Mouse (Mus musculus) neutrophil, adult 59 days (primary cell): ENCODE data around the gene 4930451I11Rik. TPM values are rescaled to one million over a fixed set of nuclear protein-coding genes. Genes with fewer than 3 reads are reported as not detected.

Experiments used
- total RNA-seq, 2 experiments: library from RNA; stranded (reverse); gene quantifications; 1 replicate in 1 of 2; 2 replicates in 1 of 2; pipeline ENCODE4 v1.2.4; 2023

4930451I11Rik gene
- total RNA-seq: not detected

GRCm38 (mm10) chr7:126831539-126831938, at the start of gene 4930451I11Rik:
Gene 4930451I11Rik, minus strand, starts transcription at chr7:126831639.

GRCm38 (mm10) chr7:126862147-126862784, 30.8 kb upstream of the 4930451I11Rik start, which contains the start of gene Ino80e:
Gene Ino80e, minus strand, starts transcription at chr7:126862377.

GRCm38 (mm10) chr7:126861429-126862130, 30.1 kb upstream of the 4930451I11Rik start, which contains the start of gene Hirip3:
Gene Hirip3, plus strand, starts transcription at chr7:126861972.

GRCm38 (mm10) chr7:126847116-126847420, 15.6 kb upstream of the 4930451I11Rik start, which contains the start of gene Doc2a:
Gene Doc2a, plus strand, starts transcription at chr7:126847416.

GRCm38 (mm10) chr7:126797411-126798126, 33.9 kb downstream of the 4930451I11Rik start, which contains the start of gene Fam57b:
Gene Fam57b, plus strand, starts transcription at chr7:126797668.

GRCm38 (mm10) chr7:126791851-126792720, 39.4 kb downstream of the 4930451I11Rik start, which contains the start of gene Ppp4c:
Gene Ppp4c, minus strand, starts transcription at chr7:126792496.

GRCm38 (mm10) chr7:126780971-126781635, 50.3 kb downstream of the 4930451I11Rik start, which contains the start of gene Tbx6:
Gene Tbx6, plus strand, starts transcription at chr7:126781483.

Other genes with a start within 250 kb of the 4930451I11Rik start
- gene Apobr, start 246.7 kb downstream of the 4930451I11Rik start, total RNA-seq: 100 to 1,000 TPM; 164 to 190 TPM
- gene Cln3, start 245.8 kb downstream of the 4930451I11Rik start, total RNA-seq: 100 to 1,000 TPM; 322 to 350 TPM
- gene Il27, start 236.7 kb downstream of the 4930451I11Rik start, total RNA-seq: 1 to 10 TPM; 4.2 to 4.7 TPM
- 10 to 100 TPM in 1 of 2 experiments, 1 to 10 TPM in 1; 8.4 to 13.6 TPM for gene Nupr1, start 200.8 kb downstream of the 4930451I11Rik start, total RNA-seq
- gene Sgf29, start 182.3 kb downstream of the 4930451I11Rik start, total RNA-seq: 10 to 100 TPM; 21.3 to 28.0 TPM
- 1 to 10 TPM in 1 of 2 experiments, under 1 TPM in 1; 0.68 to 1.4 TPM for gene Sult1a1, start 155.2 kb downstream of the 4930451I11Rik start, total RNA-seq
- 10 to 100 TPM; 42.8 to 66.2 TPM for gene Bola2, start 136.2 kb downstream of the 4930451I11Rik start, total RNA-seq
- gene Slx1b, start 135.9 kb downstream of the 4930451I11Rik start, total RNA-seq: 10 to 100 TPM in 1 of 2 experiments, 1 to 10 TPM in 1; 8.0 to 10.3 TPM
- 1,000 to 10,000 TPM; 1,849 to 1,913 TPM for gene Coro1a, start 123.9 kb downstream of the 4930451I11Rik start, total RNA-seq
- gene Mapk3, start 72.0 kb downstream of the 4930451I11Rik start, total RNA-seq: 100 to 1,000 TPM; 256 to 270 TPM
- gene Gdpd3, start 65.3 kb downstream of the 4930451I11Rik start, total RNA-seq: 10 to 100 TPM; 27.6 to 27.7 TPM
- 100 to 1,000 TPM; 259 to 299 TPM for gene Ypel3, start 54.7 kb downstream of the 4930451I11Rik start, total RNA-seq
- gene Tbx6, start 50.2 kb downstream of the 4930451I11Rik start, total RNA-seq: 1 to 10 TPM; 6.4 to 6.9 TPM
- 100 to 1,000 TPM; 230 to 231 TPM for gene Ppp4c, start 39.1 kb downstream of the 4930451I11Rik start, total RNA-seq
- gene Fam57b, start 34.0 kb downstream of the 4930451I11Rik start, total RNA-seq: not detected
- not detected for gene Doc2a, start 15.8 kb upstream of the 4930451I11Rik start, total RNA-seq
- 10 to 100 TPM; 35.2 to 41.1 TPM for gene Hirip3, start 30.3 kb upstream of the 4930451I11Rik start, total RNA-seq
- 10 to 100 TPM; 47.1 to 51.6 TPM for gene Ino80e, start 30.7 kb upstream of the 4930451I11Rik start, total RNA-seq
- 10 to 100 TPM; 60.5 to 65.1 TPM for gene Taok2, start 53.1 kb upstream of the 4930451I11Rik start, total RNA-seq
- 10 to 100 TPM; 43.6 to 45.3 TPM for gene Tmem219, start 91.3 kb upstream of the 4930451I11Rik start, total RNA-seq
- gene Kctd13, start 97.2 kb upstream of the 4930451I11Rik start, total RNA-seq: 10 to 100 TPM; 19.0 to 20.9 TPM
- not detected for gene Asphd1, start 117.9 kb upstream of the 4930451I11Rik start, total RNA-seq
- gene Sez6l2, start 118.9 kb upstream of the 4930451I11Rik start, total RNA-seq: 1 to 10 TPM; 1.7 to 1.9 TPM
- 10 to 100 TPM; 58.6 to 74.2 TPM for gene Cdipt, start 144.3 kb upstream of the 4930451I11Rik start, total RNA-seq
- 1 to 10 TPM; 1.5 to 1.7 TPM for gene Cdiptos, start 144.5 kb upstream of the 4930451I11Rik start, total RNA-seq
- gene Mvp, start 183.0 kb upstream of the 4930451I11Rik start, total RNA-seq: 10 to 100 TPM; 40.7 to 54.2 TPM
- 1 to 10 TPM; 2.1 to 7.5 TPM for gene Pagr1b, start 184.8 kb upstream of the 4930451I11Rik start, total RNA-seq
- gene Pagr1a, start 185.7 kb upstream of the 4930451I11Rik start, total RNA-seq: 10 to 100 TPM in 1 of 2 experiments, 1 to 10 TPM in 1; 8.7 to 32.2 TPM
- gene Gm42742, start 189.5 kb upstream of the 4930451I11Rik start, total RNA-seq: 10 to 100 TPM in 1 of 2 experiments, under 1 TPM in 1; 0.20 to 34.3 TPM
- gene Prrt2, start 189.6 kb upstream of the 4930451I11Rik start, total RNA-seq: under 1 TPM in 1 of 2 experiments, not detected in 1; 0.20 TPM
- 100 to 1,000 TPM; 181 to 187 TPM for gene Maz, start 195.4 kb upstream of the 4930451I11Rik start, total RNA-seq
- gene Kif22, start 210.8 kb upstream of the 4930451I11Rik start, total RNA-seq: 10 to 100 TPM; 60.6 to 63.2 TPM